8 mouse cellular contexts compared by ENCODE assay signal in genomic region chr12:111664144-111664634, GRCm38 (mm10). TPM values are rescaled to one million over a fixed set of nuclear protein-coding genes. Genes with fewer than 3 reads are reported as not detected.
DNase-seq lines count a peak whose midpoint lies in the region; ATAC-seq and TF ChIP-seq lines count a peak whose summit lies in the region.

No protein-coding gene starts in this region.

- H3K4me1 ChIP-seq in ES-E14 (ENCODE audit: control insufficient read depth in 2 of 2, insufficient read depth in 2 of 2, low read length in 2 of 2, poor library complexity in 1 of 2): peaks cover 8 to 20% of the 10 kb centered on the region in 2 experiments
- H3K4me1 ChIP-seq in heart, embryonic 15.5 days (replicated peaks): peaks cover 38% of the 10 kb centered on the region

- peak overlapping the region; percentile 0; the same call in 1 of the 2 replicates for H3K27ac ChIP-seq in gastrocnemius, adult 2 months
- H3K27ac ChIP-seq in ES-E14 (ENCODE audit: insufficient read depth, low read depth, low read length, poor library complexity, severe bottlenecking): peak overlapping the region; percentile 64; the same call in 1 of the 2 replicates
- H3K27ac ChIP-seq in heart, embryonic 15.5 days: peak overlapping the region; percentile 74

- no peak overlapping the region for H3K4me3 ChIP-seq in gastrocnemius, adult 2 months
- peak overlapping the region; percentile 15 to 26; a peak in 3 of 4 replicates for H3K4me3 ChIP-seq in ES-E14 (ENCODE audit: insufficient read depth in 1 of 2, low read depth in 1 of 2, low read length in 2 of 2, poor library complexity in 1 of 2, severe bottlenecking in 1 of 2)
- no peak overlapping the region for H3K4me3 ChIP-seq in heart, embryonic 15.5 days

- no peaks in the 10 kb centered on the region for H3K9me3 ChIP-seq in ES-E14 (ENCODE audit: control insufficient read depth, insufficient read depth, low read depth, low read length)
- no peaks in the 10 kb centered on the region for H3K9me3 ChIP-seq in heart, embryonic 15.5 days (replicated peaks)

- no peak for TF ChIP-seq CTCF in gastrocnemius, adult 2 months (IDR thresholded peaks at IDR 0.05)

- H3K36me3 ChIP-seq in ES-E14 (ENCODE audit: control insufficient read depth, insufficient read depth, low read length, poor library complexity, severe bottlenecking): peaks cover 3% of the 10 kb centered on the region; the same call in 1 of the 2 replicates
- no peaks in the 10 kb centered on the region; the same call in 1 of the 2 replicates for H3K36me3 ChIP-seq in heart, embryonic 15.5 days

- no peaks in the 10 kb centered on the region for H3K27me3 ChIP-seq in heart, embryonic 15.5 days

- peak overlapping the region; percentile 45; the same call in 1 of the 2 replicates for H3K9ac ChIP-seq in ES-E14 (ENCODE audit: insufficient read depth, low read depth, low read length, poor library complexity, severe bottlenecking)
- no peak overlapping the region for H3K9ac ChIP-seq in heart, embryonic 15.5 days

- WGBS in heart, embryonic 15.5 days: 42% methylated on average over 6 of the region's 6 CpGs

- peak; percentile 52 for DNase-seq in gastrocnemius, adult 2 months
- DNase-seq in gastrocnemius, adult 8-10 months (ENCODE audit: low spot score in 2 of 2): no peak
- no peak for DNase-seq in ES-E14 (ENCODE audit: low read depth, low spot score)
- DNase-seq in lung, postnatal 14 days: peak; percentile 48
- no peak for DNase-seq in layer of hippocampus, postnatal 36 days
- DNase-seq in left cerebral cortex, adult 11 months (ENCODE audit: low spot score): no peak
- no peak for DNase-seq in B cell, adult 2 months

- intact Hi-C loops in gastrocnemius, adult 2 months (cut with DNase I): no loop called here

- peak overlapping the region; percentile 10; the same call in 1 of the 2 replicates for H3K4me2 ChIP-seq in heart, embryonic 15.5 days

- ATAC-seq in heart, embryonic 15.5 days (replicated peaks; ENCODE audit: insufficient number of reproducible peaks, insufficient read depth, low FRiP score, low read depth): peak; percentile 37; the same call in 1 of the 2 replicates

- in situ Hi-C loops in ES-E14 (cut with MboI; ENCODE audit: low sequenced_read_pairs in 2 of 2, unreplicated experiment in 2 of 2): no loop called here

TF ChIP-seq in ES-E14, 5 proteins besides CTCF, POLR2A, EP300 and RAD21:
- no peak for TF ChIP-seq ZNF384 (IDR thresholded peaks at IDR 0.05; ENCODE audit: low read depth, low read length)
- no peak for TF ChIP-seq CHD2 (IDR thresholded peaks at IDR 0.05; ENCODE audit: low read depth, low read length)
- TF ChIP-seq ZC3H11A (IDR thresholded peaks at IDR 0.05; ENCODE audit: borderline replicate concordance, low read depth, low read length): no peak

RNA-seq across cellular contexts. Expression of gene Ckb, which starts 7.9 kb away (rescaled TPM):
- total RNA-seq in gastrocnemius, adult 2 months (2021): 10 to 100 TPM in 1 of 2 experiments, 1 to 10 TPM in 1; 6.7 to 10.8 TPM
- 1 to 10 TPM; 2.8 to 8.5 (median 5.7) TPM for total RNA-seq in gastrocnemius, adult 8-10 months (2022)
- total RNA-seq in ES-E14 (2012; rRNA removed): 333 and 353 TPM in 2 replicates
- polyA plus RNA-seq in heart, embryonic 15.5 days (2015; fragmentation: Nextera tagmentation; extraction: Ambion mirVana): 315 and 319 TPM in 2 replicates
- 1,000 to 10,000 TPM; 1,201 to 1,207 TPM for total RNA-seq in layer of hippocampus, postnatal 36 days (2021)

RNA-seq across cellular contexts. Expression of gene Trmt61a, which starts 13.7 kb away (rescaled TPM):
- total RNA-seq in gastrocnemius, adult 2 months (2021): 1 to 10 TPM; 3.1 to 3.8 TPM
- 1 to 10 TPM; 2.1 to 2.7 (median 2.5) TPM for total RNA-seq in gastrocnemius, adult 8-10 months (2022)
- 32.6 and 33.7 TPM in 2 replicates for total RNA-seq in ES-E14 (2012; rRNA removed)
- polyA plus RNA-seq in heart, embryonic 15.5 days (2015; fragmentation: Nextera tagmentation; extraction: Ambion mirVana): 6.1 and 9.0 TPM in 2 replicates
- total RNA-seq in layer of hippocampus, postnatal 36 days (2021): 10 to 100 TPM; 16.1 to 17.4 TPM

RNA-seq across cellular contexts. Expression of gene Bag5, which starts 48.9 kb away (rescaled TPM):
- total RNA-seq in gastrocnemius, adult 2 months (2021): 10 to 100 TPM; 14.7 to 19.2 TPM
- 10 to 100 TPM; 11.4 to 19.6 (median 16.3) TPM for total RNA-seq in gastrocnemius, adult 8-10 months (2022)
- total RNA-seq in ES-E14 (2012; rRNA removed): 9.7 and 14.8 TPM in 2 replicates
- 36.2 and 39.9 TPM in 2 replicates for polyA plus RNA-seq in heart, embryonic 15.5 days (2015; fragmentation: Nextera tagmentation; extraction: Ambion mirVana)
- 10 to 100 TPM; 50.1 to 51.3 TPM for total RNA-seq in layer of hippocampus, postnatal 36 days (2021)

RNA-seq across cellular contexts. Expression of gene Apopt1, which starts 48.9 kb away (rescaled TPM):
- 10 to 100 TPM; 37.4 to 46.7 TPM for total RNA-seq in gastrocnemius, adult 2 months (2021)
- total RNA-seq in gastrocnemius, adult 8-10 months (2022): 10 to 100 TPM; 36.2 to 40.8 (median 38.9) TPM
- 14.4 and 15.2 TPM in 2 replicates for total RNA-seq in ES-E14 (2012; rRNA removed)
- polyA plus RNA-seq in heart, embryonic 15.5 days (2015; fragmentation: Nextera tagmentation; extraction: Ambion mirVana): 41.3 and 41.5 TPM in 2 replicates
- total RNA-seq in layer of hippocampus, postnatal 36 days (2021): 10 to 100 TPM; 35.7 to 37.9 TPM

Comparison
In these comparisons a context has a peak if more than half of its experiments do, and no peak if none do; other contexts are left out.
1. DNase-seq: peak in gastrocnemius, adult 2 months (single experiment) and lung, postnatal 14 days (single experiment); none in gastrocnemius, adult 8-10 months (0 of 2), ES-E14 (single experiment), layer of hippocampus, postnatal 36 days (0 of 2), left cerebral cortex, adult 11 months (single experiment) and B cell, adult 2 months (0 of 2).
2. H3K27ac ChIP-seq: peak in every context shown above with its lines; median percentile 74 in heart, embryonic 15.5 days; 64 in ES-E14; 0 in gastrocnemius, adult 2 months.
3. H3K4me3 ChIP-seq: peak in ES-E14 (2 of 2); none in gastrocnemius, adult 2 months (single experiment) and heart, embryonic 15.5 days (single experiment).
4. RNA of gene Ckb, which starts 7.9 kb away (total RNA-seq): 1,201 to 1,207 TPM in layer of hippocampus, postnatal 36 days and 333 to 353 TPM in ES-E14; 6.7 to 10.8 TPM in gastrocnemius, adult 2 months and 2.8 to 8.5 TPM in gastrocnemius, adult 8-10 months; every median in the first group is over 10 times any median in the second.